Comparison of ENCODE assay signal across 14 mouse cellular contexts in the genomic region with DNA sequence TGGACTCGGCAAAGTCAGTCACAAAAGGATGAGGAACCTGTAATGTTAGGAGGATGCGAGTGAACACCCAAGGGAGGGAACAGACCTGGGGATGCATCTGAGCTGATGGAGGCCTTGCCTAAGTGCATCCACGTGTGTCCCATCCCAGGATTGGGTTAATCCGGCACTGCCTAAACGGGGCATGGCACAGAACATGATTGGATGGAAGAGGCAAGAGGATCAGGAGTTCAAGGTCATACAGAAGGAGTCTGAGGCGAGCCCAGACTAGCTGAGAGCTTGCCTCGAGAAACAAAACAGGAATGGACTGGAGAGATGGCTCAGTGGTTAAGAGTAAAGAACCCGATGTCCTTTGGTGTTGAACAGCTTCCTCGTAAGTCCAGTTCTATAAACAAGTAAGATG. TPM values are rescaled to one million over a fixed set of nuclear protein-coding genes. Genes with fewer than 3 reads are reported as not detected.
DNase-seq lines count a peak whose midpoint lies in the region; ATAC-seq lines count a peak whose summit lies in the region.
"Had no signal": no experiment of that assay in that cellular context is flagged by ENCODE, and none has a peak within 500 bp of the region (broad histone marks: within the 10 kb centered on the region; RNA-seq: fewer than 3 reads in every experiment).

No protein-coding gene starts in this region.

- peak overlapping the region; percentile 60 for H3K4me3 ChIP-seq in megakaryocyte, embryonic 14.5 days (replicated peaks)
- no peak overlapping the region for H3K4me3 ChIP-seq in stomach, embryonic 16.5 days (replicated peaks; ENCODE audit: low read length)
- H3K4me3 ChIP-seq: hindbrain, embryonic 10.5 days; kidney, embryonic 15.5 days; midbrain, embryonic 15.5 days had no signal

- H3K36me3 ChIP-seq in megakaryocyte, embryonic 14.5 days (replicated peaks; ENCODE audit: low read length) = peaks cover 60% of the 10 kb centered on the region
- H3K36me3 ChIP-seq in stomach, embryonic 16.5 days (ENCODE audit: control insufficient read depth, insufficient read depth, low read length) = no peaks in the 10 kb centered on the region
- H3K36me3 ChIP-seq: hindbrain, embryonic 10.5 days; kidney, embryonic 15.5 days; midbrain, embryonic 15.5 days had no signal

- DNase-seq in ES-CJ7 (ENCODE audit: low read depth, low spot score) (peak; percentile 79), ZHBTc4 (ENCODE audit: low read depth, low spot score) (peak; percentile 61)
- DNase-seq in adrenal gland, adult 2 months = no peak
- no peak for DNase-seq in layer of hippocampus, postnatal 36 days
- DNase-seq: cerebellum, adult 11 months; cerebellum, postnatal 36 days; lung, embryonic 14.5 days had no signal

- H3K9me3 ChIP-seq in megakaryocyte, embryonic 14.5 days = no peaks in the 10 kb centered on the region
- H3K9me3 ChIP-seq in stomach, embryonic 16.5 days (replicated peaks; ENCODE audit: control insufficient read depth, low read length) = no peaks in the 10 kb centered on the region
- H3K9me3 ChIP-seq: hindbrain, embryonic 10.5 days; kidney, embryonic 15.5 days; midbrain, embryonic 15.5 days had no signal

- no peak for ATAC-seq in megakaryocyte, adult 5-6 weeks (ENCODE audit: poor library complexity, severe bottlenecking)
- no peak for ATAC-seq in stomach, embryonic 16.5 days (ENCODE audit: insufficient read depth, low FRiP score)
- ATAC-seq: forebrain, embryonic 14.5 days; midbrain, embryonic 15.5 days had no signal

- whole genome bisulfite sequencing in stomach, embryonic 16.5 days = 50% methylated on average over 9 of the region's 9 CpGs

- H3K4me2 ChIP-seq in stomach, embryonic 16.5 days (ENCODE audit: low read depth, low read length) = no peak overlapping the region
- H3K4me2 ChIP-seq: kidney, embryonic 15.5 days; lung, embryonic 14.5 days; midbrain, embryonic 15.5 days had no signal

- H3K27ac ChIP-seq in stomach, embryonic 16.5 days (ENCODE audit: low read length) = peak overlapping the region; percentile 34; the same call in 1 of the 2 replicates
- H3K27ac ChIP-seq: hindbrain, embryonic 10.5 days; kidney, embryonic 15.5 days; midbrain, embryonic 15.5 days had no signal

- peaks cover 86% of the 10 kb centered on the region for H3K4me1 ChIP-seq in megakaryocyte, embryonic 14.5 days
- peaks cover 15% of the 10 kb centered on the region for H3K4me1 ChIP-seq in stomach, embryonic 16.5 days (ENCODE audit: control insufficient read depth, insufficient read depth, low read length)
- H3K4me1 ChIP-seq: midbrain, embryonic 15.5 days had no signal

- no peaks in the 10 kb centered on the region for H3K27me3 ChIP-seq in megakaryocyte, embryonic 14.5 days (replicated peaks)
- H3K27me3 ChIP-seq in stomach, embryonic 16.5 days (ENCODE audit: control insufficient read depth, insufficient read depth, low read length) = no peaks in the 10 kb centered on the region
- H3K27me3 ChIP-seq: midbrain, embryonic 15.5 days had no signal

- 0 out of 2 replicates have a peak overlapping the region, but pooled peaks have one; percentile 47 for H3K9ac ChIP-seq in stomach, embryonic 16.5 days (ENCODE audit: low read length)
- H3K9ac ChIP-seq: kidney, embryonic 15.5 days; lung, embryonic 14.5 days; midbrain, embryonic 15.5 days had no signal

RNA-seq across cellular contexts. Expression of a gene that starts 4.8 kb away (rescaled TPM):
- polyA plus RNA-seq in megakaryocyte, embryonic 14.5 days (2012; ENCODE audit: insufficient read depth, low replicate concordance) = 90.3 and 202 TPM in 2 replicates
- 35.4 and 40.7 TPM in 2 replicates for total RNA-seq in megakaryocyte, adult 5-6 weeks (2015)
- 91.5 and 92.6 TPM in 2 replicates for total RNA-seq in megakaryocyte, adult 5-6 weeks (2017)
- polyA plus RNA-seq in stomach, embryonic 16.5 days (2015; fragmentation: Nextera tagmentation; extraction: Ambion mirVana) = 8.5 and 8.8 TPM in 2 replicates
- total RNA-seq in adrenal gland, adult 2 months (2021) = 1 to 10 TPM; 1.5 to 1.8 TPM
- polyA plus RNA-seq in adrenal gland, adult 2 months (2012; rRNA removed) = 2.8 and 3.3 TPM in 2 replicates
- 1 to 10 TPM; 2.1 to 3.4 TPM for total RNA-seq in layer of hippocampus, postnatal 36 days (2021)

RNA-seq across cellular contexts. Expression of a gene that starts 20.1 kb away (rescaled TPM):
- 132 and 226 TPM in 2 replicates for polyA plus RNA-seq in megakaryocyte, embryonic 14.5 days (2012; ENCODE audit: insufficient read depth, low replicate concordance)
- total RNA-seq in megakaryocyte, adult 5-6 weeks (2015) = 19.5 and 19.6 TPM in 2 replicates
- 4.4 and 8.2 TPM in 2 replicates for total RNA-seq in megakaryocyte, adult 5-6 weeks (2017)
- 2.8 and 3.0 TPM in 2 replicates for polyA plus RNA-seq in stomach, embryonic 16.5 days (2015; fragmentation: Nextera tagmentation; extraction: Ambion mirVana)
- total RNA-seq in adrenal gland, adult 2 months (2021) = 10 to 100 TPM; 39.3 to 60.3 TPM
- polyA plus RNA-seq in adrenal gland, adult 2 months (2012; rRNA removed) = 58.0 and 65.5 TPM in 2 replicates
- total RNA-seq in layer of hippocampus, postnatal 36 days (2021) = 10 to 100 TPM; 22.8 to 30.3 TPM

RNA-seq across cellular contexts. Expression of a gene that starts 35.5 kb away (rescaled TPM):
- 45.0 and 64.1 TPM in 2 replicates for polyA plus RNA-seq in megakaryocyte, embryonic 14.5 days (2012; ENCODE audit: insufficient read depth, low replicate concordance)
- total RNA-seq in megakaryocyte, adult 5-6 weeks (2015) = 4.2 and 6.4 TPM in 2 replicates
- total RNA-seq in megakaryocyte, adult 5-6 weeks (2017) = 7.1 and 8.1 TPM in 2 replicates
- 26.0 and 27.5 TPM in 2 replicates for polyA plus RNA-seq in stomach, embryonic 16.5 days (2015; fragmentation: Nextera tagmentation; extraction: Ambion mirVana)
- total RNA-seq in adrenal gland, adult 2 months (2021) = 10 to 100 TPM; 31.3 to 39.2 TPM
- polyA plus RNA-seq in adrenal gland, adult 2 months (2012; rRNA removed) = 118 and 122 TPM in 2 replicates
- 100 to 1,000 TPM; 101 to 112 TPM for total RNA-seq in layer of hippocampus, postnatal 36 days (2021)

Comparison
In these comparisons a context has a peak if more than half of its experiments do, and no peak if none do; other contexts are left out.
1. DNase-seq: peak in ES-CJ7 (single experiment) and ZHBTc4 (single experiment); none in adrenal gland, adult 2 months (single experiment) and layer of hippocampus, postnatal 36 days (0 of 2).
2. RNA of a gene that starts 4.8 kb away (total RNA-seq): 35.4 to 92.6 TPM in megakaryocyte, adult 5-6 weeks; 2.1 to 3.4 TPM in layer of hippocampus, postnatal 36 days and 1.5 to 1.8 TPM in adrenal gland, adult 2 months; every median in the first group is over 4 times any median in the second.